Mouse (Mus musculus) G1E (cell line): ENCODE data around the gene Csf1. TPM values are rescaled to one million over a fixed set of nuclear protein-coding genes. Genes with fewer than 3 reads are reported as not detected.

Experiments used
- ATAC-seq: 2 replicates; pipeline ENCODE4 v1.8.0; 2016; ENCODE audit warnings: mild to moderate bottlenecking; ENCODE audit not compliant: insufficient number of reproducible peaks, poor library complexity, low FRiP score, severe bottlenecking; ENCODE audit errors: extremely low read depth
- DNase-seq: peaks from one replicate; pipeline ENCODE4 v3.0.0; 2012; ENCODE audit warnings: low spot score
- H3K27me3 ChIP-seq: 2 replicates; pipeline ENCODE4 v1.6.1; 2012; ENCODE audit warnings: mild to moderate bottlenecking, low read length, inconsistent platforms; ENCODE audit not compliant: insufficient read depth
- H3K36me3 ChIP-seq: replicated peaks from 2 replicates; pipeline ENCODE3; 2012; ENCODE audit warnings: mild to moderate bottlenecking, inconsistent platforms
- H3K4me1 ChIP-seq: 2 replicates; pipeline ENCODE4 v1.6.1; 2012; ENCODE audit warnings: low read depth, low read length, inconsistent platforms, mixed read lengths; ENCODE audit not compliant: insufficient read depth
- H3K4me3 ChIP-seq: 2 replicates; pipeline ENCODE4 v1.5.1; 2012; ENCODE audit warnings: low read depth, mild to moderate bottlenecking, inconsistent platforms, low read length, moderate library complexity, mixed read lengths
- H3K9me3 ChIP-seq: replicated peaks from 2 replicates; pipeline ENCODE4 v1.6.1; 2012; ENCODE audit warnings: inconsistent platforms
- CTCF ChIP-seq: IDR thresholded peaks from 2 replicates; pipeline ENCODE4 v1.5.1; 2012; ENCODE audit warnings: low read depth, low read length, inconsistent platforms, mixed read lengths
- GATA1 ChIP-seq: IDR thresholded peaks from 2 replicates; pipeline ENCODE4 v1.6.1; 2012; ENCODE audit warnings: borderline replicate concordance, low read length, inconsistent platforms, mixed read lengths
- GATA2 ChIP-seq: IDR thresholded peaks from 2 replicates; pipeline ENCODE4 v1.6.1; 2012; ENCODE audit warnings: low read depth, low read length, inconsistent platforms, borderline replicate concordance
- POLR2AphosphoS5 ChIP-seq: IDR thresholded peaks from 2 replicates; pipeline ENCODE4 v1.6.1; 2012; ENCODE audit warnings: low read depth, low read length, inconsistent platforms; ENCODE audit not compliant: insufficient replicate concordance
- TAL1 ChIP-seq: conservative IDR thresholded peaks from 2 replicates; pipeline ENCODE4 v1.6.1; 2012; ENCODE audit warnings: low read depth, low read length, inconsistent platforms, mixed read lengths
- polyA plus RNA-seq: library from polyadenylated mRNA; stranded (reverse); fragments of >175 nt; gene quantifications from 2 replicates; pipeline ENCODE4 v1.2.3, GENCODE M21; 2012
- total RNA-seq, 2 experiments: library from RNA; stranded (forward) in 1 of 2; stranded (reverse) in 1 of 2; fragments of 200-1000 nt in 1 of 2; fragments of >200 nt in 1 of 2; fragmentation: Nextera tagmentation in 1 of 2; gene quantifications; 2 replicates each; pipeline ENCODE4 v1.2.3; 2014 to 2017

Gene Csf1
- total and polyA plus RNA-seq, 3 experiments = 0.03 to 0.11 TPM; not detected in 1

DNA sequence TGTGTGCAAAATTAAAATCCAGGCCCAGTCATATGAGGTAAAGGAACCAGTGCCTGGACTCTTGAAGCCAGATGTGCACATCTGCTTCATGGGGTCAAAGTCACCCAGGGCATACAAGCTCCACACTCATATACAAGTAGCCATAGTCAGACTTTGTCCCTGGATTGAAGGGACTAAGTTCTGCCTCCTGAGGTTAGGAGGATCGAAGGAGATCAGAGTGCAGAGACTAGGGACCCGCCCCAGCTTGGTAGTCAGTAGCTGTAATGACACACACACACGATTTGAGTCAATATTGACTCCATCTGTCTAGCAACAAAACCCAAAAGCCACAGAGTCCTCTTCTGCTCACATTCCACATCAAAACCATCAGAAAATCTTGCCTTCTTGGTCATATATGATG lies 30.0 kb upstream of the Csf1 start:
- Histone ChIP-seq H3K27me3 (peaks cover 62% of the 10 kb centered on the region), H3K36me3 (no peaks in the 10 kb centered on the region), H3K4me1 (no peaks in the 10 kb centered on the region), H3K4me3 (no peak overlapping the region), H3K9me3 (no peaks in the 10 kb centered on the region)
- TF ChIP-seq CTCF (no peak), TAL1 (no peak), GATA1 (no peak), GATA2 (no peak), POLR2AphosphoS5 (no peak)
- ATAC-seq (no peak), DNase-seq (no peak)

DNA sequence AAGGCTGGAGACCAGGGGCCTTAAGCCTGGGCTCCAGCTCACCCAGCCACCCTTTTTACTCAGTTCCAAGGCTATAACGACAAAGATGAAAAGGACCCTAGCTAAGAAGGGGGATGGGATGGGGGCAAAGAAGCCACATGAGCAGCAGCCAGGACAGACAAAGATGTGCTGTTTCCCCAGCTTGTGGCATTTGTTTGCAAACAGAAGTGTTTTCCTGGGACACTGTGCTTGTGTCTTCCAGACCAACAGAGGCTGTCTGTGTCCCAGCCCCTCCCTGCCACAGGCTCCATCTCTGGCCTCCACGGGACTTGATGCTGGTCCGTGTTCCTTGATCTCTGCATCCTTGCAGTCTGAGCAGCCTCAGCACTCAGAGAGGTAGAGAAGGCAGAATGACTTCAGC lies 28.6 kb upstream of the Csf1 start:
- no peak for TF ChIP-seq GATA2
- no peak for TF ChIP-seq POLR2AphosphoS5
- TF ChIP-seq GATA1 = no peak
- no peak for TF ChIP-seq TAL1
- no peak for TF ChIP-seq CTCF
- Histone ChIP-seq H3K27me3 (peaks cover 63% of the 10 kb centered on the region), H3K36me3 (no peaks in the 10 kb centered on the region), H3K4me3 (no peak overlapping the region), H3K9me3 (no peaks in the 10 kb centered on the region), H3K4me1 (no peaks in the 10 kb centered on the region)
- ATAC-seq (no peak), DNase-seq (no peak)

DNA sequence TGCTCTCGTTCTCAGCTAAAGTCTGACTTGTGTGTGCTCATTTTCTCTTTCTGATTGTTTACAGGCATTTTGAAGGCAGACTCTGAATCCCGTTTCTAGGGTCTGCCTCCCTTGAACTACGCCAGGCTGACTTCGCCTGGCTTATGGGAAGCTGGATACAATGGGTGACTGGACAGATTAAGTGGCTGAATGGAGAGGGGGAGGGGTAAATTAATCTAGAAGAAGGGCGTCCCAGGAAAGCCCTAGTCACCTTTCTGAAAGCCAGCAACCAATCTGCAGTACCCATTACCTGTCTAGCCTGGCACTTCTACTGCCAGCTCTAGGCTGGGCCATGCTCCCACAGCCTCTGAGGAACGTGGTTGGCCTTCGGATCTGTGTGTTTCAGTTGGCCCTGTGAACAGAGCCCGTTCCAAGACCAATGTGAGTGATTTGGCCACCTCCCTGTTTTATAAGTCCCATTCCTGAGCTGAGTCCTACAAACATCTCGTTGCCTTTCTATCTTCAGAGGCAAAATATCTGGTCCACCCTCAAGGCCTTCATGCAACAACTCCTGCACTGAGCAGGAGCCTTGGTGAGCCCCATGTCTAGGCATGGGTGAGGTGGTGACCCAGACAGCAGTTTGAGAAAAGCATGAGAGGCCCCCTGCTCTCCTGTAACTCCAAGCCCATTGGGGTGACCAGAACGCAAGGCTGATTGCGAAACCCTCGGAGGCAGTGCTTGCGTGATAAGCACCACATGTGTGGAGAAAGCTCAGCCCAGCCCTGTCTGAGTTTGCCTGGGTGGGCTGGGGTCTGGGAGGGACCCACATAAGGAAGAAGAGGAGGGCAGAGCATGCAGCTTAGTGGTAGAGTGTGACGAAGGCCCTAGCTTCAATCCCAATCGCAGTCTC lies 27.6 kb upstream of the Csf1 start:
- H3K9me3 ChIP-seq = no peaks in the 10 kb centered on the region
- H3K4me1 ChIP-seq = no peaks in the 10 kb centered on the region
- DNase-seq (no peak), ATAC-seq (no peak)
- H3K36me3 ChIP-seq = no peaks in the 10 kb centered on the region
- peaks cover 53% of the 10 kb centered on the region for H3K27me3 ChIP-seq
- H3K4me3 ChIP-seq = no peak overlapping the region
- TF ChIP-seq GATA1 = no peak
- no peak for TF ChIP-seq TAL1
- no peak for TF ChIP-seq POLR2AphosphoS5
- no peak for TF ChIP-seq GATA2

DNA sequence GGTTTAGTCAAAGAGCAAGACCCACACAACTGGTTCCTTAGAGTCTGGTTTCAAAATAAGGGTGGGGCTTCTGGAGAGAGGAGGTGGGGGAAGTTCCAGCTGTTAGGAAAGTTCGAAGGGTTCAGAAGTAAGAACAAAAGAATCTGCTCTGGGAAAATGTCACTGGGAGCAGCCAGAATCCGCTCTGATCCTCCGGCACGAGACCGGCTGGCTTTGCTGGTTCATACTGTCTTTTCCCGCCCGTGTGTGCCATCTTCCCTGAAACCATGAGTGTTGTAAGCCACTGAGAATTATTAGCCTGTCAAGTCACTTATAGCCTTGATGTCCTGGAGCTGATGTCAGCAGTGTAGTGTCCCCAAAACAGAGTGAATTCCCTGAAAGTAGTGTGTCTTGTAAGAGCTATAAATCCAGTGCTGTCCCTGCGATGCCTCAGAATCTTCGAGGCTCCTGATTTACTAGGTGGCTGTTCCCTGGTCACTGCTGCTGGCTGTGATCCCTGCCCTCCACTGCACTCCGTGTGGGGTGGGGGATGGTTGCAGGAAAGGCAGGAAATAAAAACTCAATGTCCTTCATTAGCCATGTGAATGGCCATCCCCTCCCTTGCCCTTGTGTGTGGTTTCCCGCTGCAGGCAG lies 26.8 kb upstream of the Csf1 start:
- no peak for ATAC-seq
- no peak overlapping the region for H3K4me3 ChIP-seq
- TF ChIP-seq TAL1 = no peak
- TF ChIP-seq GATA2 = no peak

DNA sequence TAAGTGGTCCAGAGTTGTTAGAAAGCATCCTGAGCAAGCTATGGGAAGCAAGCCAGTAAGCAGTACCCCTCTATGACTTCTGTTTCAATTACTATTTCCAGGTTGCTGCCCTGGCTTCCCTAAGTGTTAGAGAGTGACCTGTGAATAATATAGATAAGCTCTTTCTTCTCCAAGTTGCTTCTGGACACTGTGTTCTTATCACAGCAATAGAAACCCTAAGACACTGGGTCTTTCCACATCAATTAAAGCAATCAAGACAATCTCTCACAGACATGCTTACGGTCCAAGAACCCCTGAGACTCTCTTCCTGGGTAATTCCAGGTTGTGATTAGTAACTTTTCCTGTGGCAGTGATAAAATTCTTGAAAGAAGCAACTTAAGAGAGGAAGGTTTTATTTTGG lies 26.1 kb upstream of the Csf1 start:
- ATAC-seq = no peak
- no peaks in the 10 kb centered on the region for H3K9me3 ChIP-seq
- TF ChIP-seq CTCF (no peak), GATA2 (no peak), GATA1 (no peak), TAL1 (no peak), POLR2AphosphoS5 (no peak)
- H3K4me3 ChIP-seq = no peak overlapping the region
- no peak for DNase-seq
- no peaks in the 10 kb centered on the region for H3K4me1 ChIP-seq
- H3K27me3 ChIP-seq = peaks cover 57% of the 10 kb centered on the region
- no peaks in the 10 kb centered on the region for H3K36me3 ChIP-seq

More for the DNA sequence above, 26.8 kb upstream of the Csf1 start:
- Histone ChIP-seq H3K27me3 (peaks cover 55% of the 10 kb centered on the region), H3K4me1 (no peaks in the 10 kb centered on the region), H3K36me3 (no peaks in the 10 kb centered on the region), H3K9me3 (no peaks in the 10 kb centered on the region)
- no peak for DNase-seq

DNA sequence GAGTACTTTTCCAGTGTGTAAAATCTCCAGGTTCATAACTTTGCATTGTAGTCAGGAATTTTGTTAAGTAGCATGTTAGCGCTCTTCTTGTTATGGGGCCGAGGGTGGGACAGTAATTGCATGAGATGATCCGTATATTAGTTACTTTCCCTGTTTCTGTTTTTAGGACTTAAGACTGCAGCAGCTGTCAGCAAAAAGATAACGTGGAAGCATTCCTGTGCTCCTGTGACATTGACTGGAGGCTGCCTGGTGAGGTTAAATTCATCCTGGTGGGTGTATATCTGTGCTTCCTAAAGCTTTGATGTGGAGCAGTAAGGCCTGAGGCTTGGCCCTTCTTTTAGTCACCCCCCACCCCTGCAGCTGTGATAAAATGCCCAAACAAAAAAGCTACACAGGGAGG lies 25.3 kb upstream of the Csf1 start:
- peaks cover 53% of the 10 kb centered on the region for H3K27me3 ChIP-seq
- H3K36me3 ChIP-seq = no peaks in the 10 kb centered on the region
- H3K4me1 ChIP-seq = no peaks in the 10 kb centered on the region
- ATAC-seq (no peak), DNase-seq (no peak)
- no peaks in the 10 kb centered on the region for H3K9me3 ChIP-seq
- TF ChIP-seq CTCF (no peak), TAL1 (no peak), POLR2AphosphoS5 (no peak), GATA1 (no peak), GATA2 (no peak)
- no peak overlapping the region for H3K4me3 ChIP-seq
